Mouse (Mus musculus): ENCODE results near the gene Slc32a1.

The Slc32a1 gene

DNA sequence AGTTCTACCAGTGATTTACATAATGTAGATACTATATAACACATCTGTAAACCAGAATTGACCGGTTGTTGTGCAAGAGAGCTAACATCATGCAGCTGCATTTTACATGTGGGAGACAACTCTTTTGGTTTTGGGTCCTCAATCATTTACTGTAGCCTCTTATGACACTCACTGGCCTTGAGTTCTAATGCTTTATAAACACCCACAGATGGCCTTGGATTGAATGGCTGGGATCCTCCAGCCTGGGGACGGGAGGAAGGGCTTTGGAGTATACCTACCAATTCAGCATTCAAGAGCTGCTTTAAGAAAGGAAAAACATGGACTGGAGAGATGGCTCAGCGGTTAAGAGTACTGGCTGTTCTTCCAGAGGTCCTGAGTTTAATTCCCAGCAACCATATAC, 48.8 kb downstream of the Slc32a1 start:
- DNase-seq (ENCODE audit: low spot score in 2 of 2) = no peak

DNA sequence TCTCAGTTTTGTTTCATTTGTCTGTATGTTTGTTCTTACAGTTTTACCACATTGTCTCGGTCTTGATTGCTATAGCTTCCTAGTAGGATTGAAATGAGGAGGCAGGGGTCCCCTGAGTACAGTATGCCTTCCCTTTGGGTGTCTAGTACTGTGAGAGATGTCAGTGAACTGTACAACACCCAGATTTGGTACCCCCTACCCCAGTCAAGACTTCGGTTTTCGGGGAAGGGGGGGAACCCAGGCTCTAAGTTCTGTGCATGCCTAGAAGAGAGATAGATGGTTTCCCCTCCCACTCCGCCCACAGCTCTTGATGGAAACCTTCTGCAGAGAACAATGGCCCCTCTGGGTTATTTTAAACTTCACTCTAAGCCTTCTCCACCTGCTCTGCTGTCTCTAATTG, 54.5 kb downstream of the Slc32a1 start, which contains the start of gene Ppp1r16b:
TSS of gene Ppp1r16b (plus strand) at position 301 of the 400 bp plus-strand sequence.
- DNase-seq (ENCODE audit: low spot score in 2 of 2) = no peak

Data from heart, adult 9 months (tissue).